Mouse (Mus musculus) embryonic facial prominence, embryonic 10.5 days (tissue): ENCODE measurements around the gene Aqp12. TPM values are rescaled to one million over a fixed set of nuclear protein-coding genes. Genes with fewer than 3 reads are reported as not detected.

ENCODE experiments used
- DNase-seq: peaks from one replicate; pipeline ENCODE4 v3.0.0-alpha.2; 2017; ENCODE audit warnings: low spot score
- H3K27ac ChIP-seq: fragments of 300-500 bp; sonication (generic); replicated peaks from 2 replicates; pipeline ENCODE4 v1.5.1; 2016; ENCODE audit warnings: mild to moderate bottlenecking
- H3K27me3 ChIP-seq: fragments of 300-500 bp; sonication (generic); replicated peaks from 2 replicates; pipeline ENCODE4 v1.6.1; 2016; ENCODE audit warnings: low read depth, mild to moderate bottlenecking; ENCODE audit not compliant: poor library complexity, severe bottlenecking
- H3K36me3 ChIP-seq: fragments of 300-500 bp; sonication (generic); replicated peaks from 2 replicates; pipeline ENCODE4 v1.6.1; 2016; ENCODE audit warnings: mild to moderate bottlenecking, moderate library complexity
- H3K4me1 ChIP-seq: fragments of 300-500 bp; sonication (generic); 2 replicates; pipeline ENCODE4 v1.6.1; 2016
- H3K4me3 ChIP-seq: fragments of 300-500 bp; sonication (generic); 2 replicates; pipeline ENCODE4 v1.5.1; 2016; ENCODE audit warnings: mild to moderate bottlenecking, moderate library complexity
- H3K9me3 ChIP-seq: fragments of 300-500 bp; sonication (generic); 2 replicates; pipeline ENCODE4 v1.6.1; 2016; ENCODE audit warnings: mild to moderate bottlenecking
- WGBS: fragments of 180-500 bp; shearing (Covaris S2); methylation state at CpG from one replicate; pipeline ENCODE4 v1.1.7; 2016; 5-methylcytosine and 5-hydroxymethylcytosine counted together
- polyA plus RNA-seq: library from polyadenylated mRNA; unstranded; fragments of >200 nt; fragmentation: Nextera tagmentation; extraction: Ambion mirVana; gene quantifications from 2 replicates; pipeline ENCODE4 v1.2.1, GENCODE M21; 2016

Aqp12 gene
- polyA plus RNA-seq, 1 experiment from 2014 or later = not detected

DNA sequence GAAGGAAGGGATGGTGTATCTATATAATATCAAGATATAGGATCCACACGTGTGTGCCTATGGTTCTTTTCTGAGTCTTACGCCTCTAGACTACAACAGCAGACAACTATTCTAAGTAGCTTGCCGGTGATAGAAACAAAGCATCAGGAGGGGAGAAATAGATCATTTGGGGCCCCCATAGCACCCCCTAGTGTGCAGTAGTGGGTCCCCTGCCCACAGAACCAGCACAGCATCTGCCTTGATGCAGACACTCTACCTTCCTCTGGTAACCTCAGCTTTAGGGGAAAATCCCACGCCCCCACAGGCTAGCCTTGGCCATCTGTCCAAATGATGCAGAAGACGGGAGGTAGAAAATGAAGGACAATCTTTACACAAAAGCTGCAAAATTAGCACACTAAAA, 21.1 kb upstream of the Aqp12 start:
- WGBS = 92% methylated on average over 5 of the region's 5 CpGs
- H3K27ac ChIP-seq = no peak overlapping the region
- H3K36me3 ChIP-seq = no peaks in the 10 kb centered on the region
- H3K9me3 ChIP-seq = no peaks in the 10 kb centered on the region
- 0 out of 2 replicates have a peak, but pooled peaks cover 4% of the 10 kb centered on the region for H3K4me1 ChIP-seq
- no peak for DNase-seq
- no peaks in the 10 kb centered on the region for H3K27me3 ChIP-seq
- no peak overlapping the region for H3K4me3 ChIP-seq

DNA sequence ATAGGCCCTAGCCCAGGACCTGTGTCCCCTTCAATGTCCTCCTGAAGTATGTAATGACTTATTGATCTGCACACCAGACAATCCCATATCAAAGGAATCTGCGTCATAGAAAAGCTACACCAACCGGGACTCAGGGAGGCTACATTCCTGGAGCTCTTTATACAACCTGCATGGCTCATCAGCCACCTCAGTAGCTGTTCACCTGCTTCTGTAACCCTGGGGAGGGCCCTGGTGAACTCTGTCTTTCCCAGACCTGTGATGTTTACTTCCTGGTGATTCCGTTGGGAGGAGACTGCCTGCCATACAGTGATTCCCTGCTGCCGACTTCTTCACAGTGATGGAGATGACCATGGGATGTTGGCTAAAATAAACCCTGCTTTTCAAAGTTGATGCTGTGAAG, 17.2 kb upstream of the Aqp12 start:
- H3K27ac ChIP-seq = no peak overlapping the region
- WGBS = 81% methylated on average over 4 of the region's 4 CpGs
- DNase-seq = no peak

DNA sequence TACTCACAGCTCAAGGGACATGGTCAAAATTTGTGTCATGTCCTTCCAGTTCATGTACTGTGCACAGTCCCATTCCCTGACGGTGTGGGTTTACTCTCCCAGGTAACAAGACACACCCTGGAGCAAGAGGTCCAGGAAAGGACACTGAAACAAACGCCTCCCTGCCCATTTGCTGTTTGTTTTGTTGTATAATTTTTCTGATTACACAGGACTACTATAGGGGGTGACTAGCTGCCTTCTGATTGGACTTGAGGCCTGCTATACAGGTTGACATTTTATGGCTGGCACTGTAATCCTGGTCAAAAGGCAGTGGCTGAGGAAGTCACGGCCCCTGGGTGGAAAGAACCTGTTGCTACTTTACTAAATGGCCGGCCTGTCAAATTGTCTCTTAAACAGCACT, 16.2 kb upstream of the Aqp12 start:
- WGBS = 72% methylated on average over 4 of the region's 4 CpGs
- Histone ChIP-seq H3K4me1 (no peaks in the 10 kb centered on the region), H3K27ac (no peak overlapping the region), H3K4me3 (no peak overlapping the region), H3K9me3 (no peaks in the 10 kb centered on the region), H3K36me3 (no peaks in the 10 kb centered on the region), H3K27me3 (no peaks in the 10 kb centered on the region)
- no peak for DNase-seq

More for the DNA sequence above, 17.2 kb upstream of the Aqp12 start:
- no peaks in the 10 kb centered on the region for H3K4me1 ChIP-seq
- H3K4me3 ChIP-seq = no peak overlapping the region
- no peaks in the 10 kb centered on the region for H3K36me3 ChIP-seq
- H3K27me3 ChIP-seq = no peaks in the 10 kb centered on the region
- no peaks in the 10 kb centered on the region for H3K9me3 ChIP-seq

DNA sequence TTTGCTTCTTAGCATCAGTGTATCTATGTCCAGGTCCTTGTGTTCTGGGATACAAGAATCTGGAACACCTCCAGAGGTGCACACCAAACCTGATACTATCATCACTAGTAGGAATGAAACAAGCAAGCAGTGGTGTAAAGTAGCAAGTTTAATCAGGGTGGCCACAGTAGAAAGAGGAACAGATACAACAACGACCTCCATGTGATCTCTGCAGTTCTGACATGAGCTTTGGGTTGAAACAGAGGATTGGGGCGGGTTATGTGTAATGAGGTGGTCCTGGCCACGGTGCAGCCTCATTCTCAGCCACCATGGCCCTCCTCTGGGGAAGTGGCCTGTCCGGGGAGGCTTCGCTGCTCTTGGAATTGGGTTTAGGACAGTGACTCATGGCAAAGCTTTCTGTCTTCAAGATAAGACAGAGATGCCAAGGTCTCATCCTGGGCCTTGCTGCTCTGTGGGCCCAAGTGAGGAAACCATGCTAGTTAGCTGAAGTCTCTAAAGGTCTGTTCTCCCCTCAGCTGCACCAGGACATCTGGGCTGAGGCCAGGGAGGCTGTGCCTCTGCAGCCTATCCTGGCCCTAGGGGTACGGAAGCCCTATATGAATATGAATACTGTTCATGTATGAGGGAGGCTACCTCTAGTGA, 13.8 kb upstream of the Aqp12 start:
- H3K27ac ChIP-seq = no peak overlapping the region
- H3K4me1 ChIP-seq = no peaks in the 10 kb centered on the region
- no peaks in the 10 kb centered on the region for H3K9me3 ChIP-seq
- 85% methylated on average over 6 of the region's 6 CpGs for WGBS
- H3K27me3 ChIP-seq = no peaks in the 10 kb centered on the region
- DNase-seq = no peak
- H3K4me3 ChIP-seq = no peak overlapping the region
- no peaks in the 10 kb centered on the region for H3K36me3 ChIP-seq

GRCm38 (mm10) chr1:92992880-92993279, 13.3 kb upstream of the Aqp12 start:
- DNase-seq = no peak
- no peak overlapping the region for H3K27ac ChIP-seq
- WGBS = 83% methylated on average over 2 of the region's 2 CpGs

DNA sequence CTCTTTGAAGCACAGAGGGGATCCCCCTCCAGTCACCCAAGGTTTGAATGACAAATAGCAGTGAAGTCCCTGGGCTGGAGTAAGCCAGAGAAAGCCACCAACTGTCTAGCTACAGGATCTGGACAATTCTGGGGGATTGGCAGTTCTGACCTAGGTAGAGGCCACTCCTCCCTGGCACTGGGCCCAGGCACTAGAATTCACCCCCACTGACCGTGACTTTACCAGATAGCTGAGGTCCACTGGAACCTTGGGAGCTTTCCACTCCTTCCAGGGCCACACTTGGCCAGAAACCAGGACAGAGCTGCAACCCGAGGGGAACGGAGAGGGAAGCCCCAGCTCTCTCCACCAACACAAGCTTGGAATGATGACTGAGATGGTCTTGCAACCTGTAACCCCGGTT, 3.1 kb downstream of the Aqp12 start:
- H3K27ac ChIP-seq = no peak overlapping the region
- H3K36me3 ChIP-seq = no peaks in the 10 kb centered on the region
- no peak for DNase-seq
- no peaks in the 10 kb centered on the region for H3K27me3 ChIP-seq
- H3K4me3 ChIP-seq = no peak overlapping the region
- H3K9me3 ChIP-seq = no peaks in the 10 kb centered on the region
- no peaks in the 10 kb centered on the region for H3K4me1 ChIP-seq
- 79% methylated on average over 4 of the region's 4 CpGs for WGBS

More at GRCm38 (mm10) chr1:92992880-92993279, 13.3 kb upstream of the Aqp12 start:
- Histone ChIP-seq H3K4me3 (no peak overlapping the region), H3K9me3 (no peaks in the 10 kb centered on the region), H3K27me3 (no peaks in the 10 kb centered on the region), H3K4me1 (no peaks in the 10 kb centered on the region), H3K36me3 (no peaks in the 10 kb centered on the region)

DNA sequence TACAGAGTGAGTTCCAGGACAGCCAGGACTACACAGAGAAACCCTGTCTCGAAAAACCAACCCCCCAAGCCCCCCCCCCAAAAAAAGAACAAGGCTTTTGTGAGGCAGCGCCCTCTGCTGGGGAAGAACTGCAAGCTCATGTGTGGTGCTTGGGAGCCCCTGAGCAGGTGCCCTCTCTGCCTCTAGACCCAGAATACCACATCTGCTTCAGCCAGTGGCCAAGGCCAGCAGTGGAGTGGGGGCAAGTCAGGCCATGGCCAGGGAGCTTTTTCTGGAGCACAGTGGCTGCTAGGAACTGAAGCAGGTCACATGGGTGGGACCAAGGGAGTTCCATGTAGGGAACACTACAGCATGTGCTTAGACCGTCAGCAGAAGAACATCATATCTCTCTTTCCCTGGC, 4.6 kb downstream of the Aqp12 start:
- 42% methylated on average over 3 of the region's 3 CpGs for WGBS
- H3K4me3 ChIP-seq = no peak overlapping the region
- no peaks in the 10 kb centered on the region for H3K4me1 ChIP-seq
- DNase-seq = peak; percentile 47
- no peaks in the 10 kb centered on the region for H3K36me3 ChIP-seq
- H3K27me3 ChIP-seq = no peaks in the 10 kb centered on the region
- H3K9me3 ChIP-seq = no peaks in the 10 kb centered on the region
- H3K27ac ChIP-seq = no peak overlapping the region

DNA sequence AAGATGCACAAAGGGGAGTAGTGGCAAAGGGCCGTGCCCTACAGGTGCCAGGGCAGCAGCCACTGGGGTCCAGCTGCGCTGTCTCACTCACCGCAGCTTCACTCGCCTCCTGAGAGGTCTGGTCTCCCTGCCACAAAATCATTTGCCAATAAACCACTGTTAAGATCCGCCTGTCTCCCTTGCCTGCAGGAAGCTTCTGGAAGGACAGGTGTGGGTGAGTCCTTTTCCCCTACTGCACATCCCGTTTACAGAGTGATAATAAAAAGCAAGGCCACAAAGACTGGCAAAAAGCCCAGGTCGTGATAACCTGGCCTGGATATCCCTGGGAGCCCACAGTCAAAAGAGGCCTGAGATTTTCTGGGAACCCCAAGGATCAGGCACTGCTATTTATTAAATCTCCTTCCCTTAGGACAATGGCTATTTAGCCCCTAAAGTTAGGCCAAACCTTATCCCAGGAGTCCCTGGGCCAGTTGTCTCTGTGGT, 6.0 kb downstream of the Aqp12 start:
- Histone ChIP-seq H3K27ac (no peak overlapping the region), H3K9me3 (no peaks in the 10 kb centered on the region), H3K4me3 (no peak overlapping the region), H3K4me1 (no peaks in the 10 kb centered on the region), H3K27me3 (no peaks in the 10 kb centered on the region), H3K36me3 (no peaks in the 10 kb centered on the region)
- 85% methylated on average over 7 of the region's 7 CpGs for WGBS
- no peak for DNase-seq

DNA sequence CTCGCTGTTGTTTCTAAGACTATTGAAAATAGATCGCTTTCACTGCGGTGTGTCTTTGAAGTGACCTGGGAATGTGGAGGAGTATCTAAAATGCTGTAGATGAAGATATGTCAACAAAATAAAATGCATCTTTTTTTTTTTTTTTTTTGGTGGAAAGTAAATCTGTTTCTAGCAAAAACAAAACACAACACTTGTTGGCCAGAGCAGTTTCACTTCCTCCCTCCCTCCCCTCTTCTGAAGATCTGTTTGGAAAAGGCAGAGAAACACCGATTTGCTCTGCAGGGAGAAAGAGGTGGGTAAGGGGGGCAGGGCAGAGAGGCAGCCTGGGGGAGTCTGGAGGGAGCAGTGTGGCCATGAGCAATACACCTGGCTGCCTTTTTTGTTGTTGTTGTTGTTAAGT, 7.2 kb downstream of the Aqp12 start:
- Histone ChIP-seq H3K27ac (no peak overlapping the region), H3K4me3 (no peak overlapping the region), H3K4me1 (no peaks in the 10 kb centered on the region; the same call in 1 of the 2 replicates), H3K36me3 (no peaks in the 10 kb centered on the region), H3K27me3 (no peaks in the 10 kb centered on the region), H3K9me3 (no peaks in the 10 kb centered on the region)
- no peak for DNase-seq
- WGBS = 80% methylated on average over 4 of the region's 4 CpGs

- no peak overlapping the region for H3K27ac ChIP-seq
- H3K9me3 ChIP-seq = no peaks in the 10 kb centered on the region
These were observed 8.3 kb downstream of the Aqp12 start for GRCm38 (mm10) chr1:93014460-93014859.

GRCm38 (mm10) chr1:93015136-93015535, 9.0 kb downstream of the Aqp12 start:
- H3K27me3 ChIP-seq = no peaks in the 10 kb centered on the region
- no peak overlapping the region for H3K4me3 ChIP-seq
- H3K27ac ChIP-seq = no peak overlapping the region
- peaks cover 4% of the 10 kb centered on the region; the same call in 1 of the 2 replicates for H3K36me3 ChIP-seq
- H3K9me3 ChIP-seq = no peaks in the 10 kb centered on the region
- 55% methylated on average over 2 of the region's 2 CpGs for whole genome bisulfite sequencing
- DNase-seq = no peak
- H3K4me1 ChIP-seq = no peaks in the 10 kb centered on the region; the same call in 1 of the 2 replicates

More at GRCm38 (mm10) chr1:93014460-93014859, 8.3 kb downstream of the Aqp12 start:
- peak; percentile 78 for DNase-seq
- Histone ChIP-seq H3K4me1 (no peaks in the 10 kb centered on the region; the same call in 1 of the 2 replicates), H3K27me3 (no peaks in the 10 kb centered on the region), H3K36me3 (peaks cover 4% of the 10 kb centered on the region; the same call in 1 of the 2 replicates), H3K4me3 (no peak overlapping the region)

GRCm38 (mm10) chr1:93018716-93019115, 12.6 kb downstream of the Aqp12 start:
- Histone ChIP-seq H3K27me3 (no peaks in the 10 kb centered on the region), H3K4me1 (no peaks in the 10 kb centered on the region; the same call in 1 of the 2 replicates), H3K36me3 (peaks cover 10% of the 10 kb centered on the region; the same call in 1 of the 2 replicates), H3K4me3 (no peak overlapping the region), H3K9me3 (no peaks in the 10 kb centered on the region), H3K27ac (no peak overlapping the region)
- 88% methylated on average over 10 of the region's 10 CpGs for WGBS
- DNase-seq = no peak

- Histone ChIP-seq H3K27ac (no peak overlapping the region), H3K4me1 (no peaks in the 10 kb centered on the region; the same call in 1 of the 2 replicates), H3K9me3 (no peaks in the 10 kb centered on the region), H3K27me3 (no peaks in the 10 kb centered on the region), H3K4me3 (no peak overlapping the region), H3K36me3 (peaks cover 18% of the 10 kb centered on the region; the same call in 1 of the 2 replicates)
- no peak for DNase-seq
- 87% methylated on average over 4 of the region's 4 CpGs for WGBS
These were observed 14.5 kb downstream of the Aqp12 start for GRCm38 (mm10) chr1:93020602-93021001.
